Mouse (Mus musculus) cerebellum, adult 2 months (tissue): ENCODE measurements around the gene Secisbp2.
"Not testable (repeated sequence)": the region's sequence is repeated elsewhere in the genome, so short reads cannot be mapped to it uniquely, and the experiment has no call there.

Source experiments
- CTCF ChIP-seq: fragments of 200-500 bp; IDR thresholded peaks from 2 replicates; pipeline ENCODE4 v1.5.1; 2011; ENCODE audit warnings: low read depth, mild to moderate bottlenecking, control low read depth, low read length, moderate library complexity, borderline replicate concordance; ENCODE audit not compliant: insufficient read depth
- POLR2A ChIP-seq: fragments of 200-500 bp; IDR thresholded peaks from 2 replicates; pipeline ENCODE4 v1.6.1; 2011; ENCODE audit warnings: low read length, control low read depth, borderline replicate concordance; ENCODE audit not compliant: insufficient read depth

GRCm38 (mm10) chr13:51635384-51635783 is 16.1 kb upstream of the Secisbp2 start:
- TF ChIP-seq POLR2A, CTCF: not testable (repeated sequence)
